Mouse (Mus musculus) retina, embryonic 14.5 days (tissue): ENCODE results near the gene Nfkbie.

Experiments used
- DNase-seq: peaks from one replicate; pipeline ENCODE4 v3.0.0-alpha.2; 2015; ENCODE audit warnings: low spot score

The Nfkbie gene

GRCm38 (mm10) chr17:45598376-45598775 is 42.9 kb downstream of the Nfkbie start:
- no peak for DNase-seq

- DNase-seq: no peak
Measured at GRCm38 (mm10) chr17:45598891-45599290, 43.4 kb downstream of the Nfkbie start.

- DNase-seq: peak; percentile 67
Measured at GRCm38 (mm10) chr17:45599446-45600242, 44.1 kb downstream of the Nfkbie start, which contains the start of gene Slc29a1. Gene Slc29a1, minus strand, starts transcription at chr17:45599606.

GRCm38 (mm10) chr17:45600267-45600666 is 44.8 kb downstream of the Nfkbie start:
- DNase-seq: no peak

GRCm38 (mm10) chr17:45601325-45601724 is 45.8 kb downstream of the Nfkbie start:
- peak; percentile 15 for DNase-seq

- peak; percentile 59 for DNase-seq
Measured at GRCm38 (mm10) chr17:45601877-45602304, 46.4 kb downstream of the Nfkbie start, which contains the start of gene Mymx. Gene Mymx, minus strand, starts transcription at chr17:45602102.

GRCm38 (mm10) chr17:45602984-45603383 is 47.5 kb downstream of the Nfkbie start:
- no peak for DNase-seq

- DNase-seq: no peak
Measured at GRCm38 (mm10) chr17:45606992-45607879, 51.7 kb downstream of the Nfkbie start.

GRCm38 (mm10) chr17:45608396-45608795 is 52.9 kb downstream of the Nfkbie start:
- DNase-seq: no peak

GRCm38 (mm10) chr17:45610144-45610866 is 54.8 kb downstream of the Nfkbie start:
- DNase-seq: peak; percentile 48

GRCm38 (mm10) chr17:45612008-45612407 is 56.5 kb downstream of the Nfkbie start:
- DNase-seq: no peak
